Mouse (Mus musculus): Measurements from ENCODE around the gene Map7.

The Map7 gene

DNA sequence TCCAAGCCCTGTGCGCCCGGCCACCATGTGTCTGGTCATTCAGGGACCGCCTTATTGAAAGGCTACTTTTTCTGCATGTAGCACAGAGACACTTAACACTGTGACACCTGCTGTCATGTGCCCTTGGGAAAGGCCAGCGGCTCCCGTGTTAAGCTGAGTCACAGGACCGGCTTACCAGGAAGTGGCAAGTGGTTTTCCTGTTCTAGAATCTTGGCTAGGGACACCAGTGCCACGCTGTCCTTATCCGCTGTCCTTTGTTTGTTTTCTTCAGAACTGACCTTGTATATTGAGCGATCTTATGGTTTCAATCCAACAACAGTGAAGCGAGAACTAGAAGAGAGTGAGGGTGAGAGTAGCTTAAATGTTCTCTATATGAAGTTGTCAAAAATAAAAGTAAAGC, 85.2 kb downstream of the Map7 start:
- CTCF ChIA-PET: no interaction called here

DNA sequence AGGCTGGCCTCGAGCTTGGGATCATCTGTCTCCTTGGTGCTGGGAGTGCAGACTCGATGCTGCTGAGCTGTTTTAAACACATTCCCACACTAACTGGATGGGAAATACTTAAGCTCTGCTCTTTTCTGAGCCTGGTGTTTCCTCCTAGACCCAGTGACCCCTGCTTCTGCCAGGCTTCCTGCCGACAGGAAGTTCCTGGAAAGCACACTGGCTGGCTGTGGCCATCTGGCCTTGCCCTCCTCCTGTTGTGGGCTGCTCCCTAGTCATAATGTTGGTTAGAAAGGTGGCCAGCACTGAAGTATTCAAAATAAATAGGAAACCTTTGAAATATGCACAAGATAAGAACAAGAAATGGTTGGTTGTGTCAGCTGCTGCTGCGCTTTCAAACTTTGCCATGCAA, 86.2 kb downstream of the Map7 start:
- CTCF ChIA-PET: no interaction called here

DNA sequence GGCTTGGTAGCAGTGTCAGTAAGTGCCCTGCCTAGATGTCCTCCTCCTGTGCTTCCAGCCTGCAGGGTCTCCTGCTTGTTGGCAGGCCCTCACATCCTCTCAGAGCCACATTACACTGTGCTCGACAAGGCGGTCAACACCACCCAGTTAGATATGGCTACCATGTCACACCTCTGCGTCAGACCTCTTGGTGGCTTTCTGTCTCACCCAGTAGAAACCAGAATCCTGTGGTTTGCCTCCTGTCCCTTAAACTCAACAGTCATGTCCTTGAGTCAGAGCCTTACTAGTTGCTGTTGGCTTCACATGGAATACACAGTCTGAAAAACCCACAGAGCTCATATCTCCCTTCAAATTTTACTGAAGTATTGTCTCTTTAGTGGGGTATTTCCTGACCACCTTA, 87.4 kb downstream of the Map7 start:
- CTCF ChIA-PET: no interaction called here

DNA sequence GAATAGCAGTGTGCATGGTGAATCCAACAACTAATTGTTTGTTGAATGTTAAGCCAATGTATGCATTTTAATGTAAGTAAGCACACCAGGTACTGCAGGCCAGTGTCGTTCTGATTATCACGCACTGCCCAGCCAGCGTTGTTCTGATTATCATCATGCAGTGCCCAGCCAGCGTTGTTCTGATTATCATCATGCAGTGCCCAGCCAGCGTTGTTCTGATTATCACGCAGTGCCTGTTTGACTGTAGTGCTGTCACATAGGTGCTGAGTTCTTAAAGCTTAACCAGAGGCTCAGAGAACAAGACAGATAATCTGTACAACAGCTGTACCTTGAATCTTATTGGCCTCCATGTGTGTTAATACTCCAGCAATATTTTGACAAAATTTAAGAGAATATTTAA, 88.0 kb downstream of the Map7 start:
- CTCF ChIA-PET: no interaction called here

DNA sequence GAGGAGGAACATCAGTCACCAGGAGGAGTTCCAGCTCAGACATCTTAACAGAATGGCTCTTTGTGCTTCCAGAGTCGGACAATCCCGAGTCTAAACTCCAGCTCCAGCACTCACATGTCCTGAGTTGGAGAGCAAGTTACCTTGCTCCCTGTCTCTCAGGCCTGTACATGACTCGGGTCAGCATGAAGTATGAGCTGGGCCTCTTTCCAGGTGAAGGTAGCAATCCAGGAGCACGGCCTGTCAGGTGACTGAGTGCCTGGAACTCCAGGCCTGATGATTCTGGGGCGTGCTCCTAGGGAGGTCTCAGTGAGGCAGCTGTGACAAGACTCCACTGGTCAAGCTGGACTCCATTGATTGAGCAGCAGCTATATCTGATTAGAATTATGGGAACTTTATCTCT, 90.0 kb downstream of the Map7 start:
- CTCF ChIA-PET: interaction anchor here (0.5 kb wide), 1 partner anchor 22 kb away, joined by 3 read pairs; no protein-coding TSS in a partner anchor

DNA sequence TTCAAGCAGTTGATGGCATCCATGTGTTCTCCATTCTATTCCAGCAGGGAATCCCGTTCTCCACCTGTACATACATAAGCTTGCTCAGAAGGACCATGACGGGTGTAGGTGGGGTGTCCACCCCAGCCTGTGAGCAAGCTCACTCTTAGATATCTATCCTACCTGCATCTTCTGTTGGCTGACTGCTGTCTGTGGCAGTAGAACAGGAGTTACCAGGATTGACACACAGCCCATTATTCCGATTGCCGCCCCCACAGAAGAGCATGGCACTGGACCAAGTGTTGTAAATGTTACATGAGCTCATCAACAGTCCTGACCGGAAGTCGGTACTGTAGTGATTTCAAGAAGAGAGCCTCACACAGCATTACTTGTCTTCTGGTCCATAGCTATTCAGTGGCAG, 92.6 kb downstream of the Map7 start:
- CTCF ChIA-PET: no interaction called here

- CTCF ChIA-PET: interaction anchor here (0.5 kb wide), 1 partner anchor 48 kb away, joined by 7 read pairs; no protein-coding TSS in a partner anchor
Measured at GRCm38 (mm10) chr10:20243321-20243720, 95.0 kb downstream of the Map7 start.

- CTCF ChIA-PET: no interaction called here
Measured at GRCm38 (mm10) chr10:20245082-20245481, 96.8 kb downstream of the Map7 start.

- CTCF ChIA-PET: no interaction called here
Measured at GRCm38 (mm10) chr10:20249091-20249490, 100.8 kb downstream of the Map7 start.

DNA sequence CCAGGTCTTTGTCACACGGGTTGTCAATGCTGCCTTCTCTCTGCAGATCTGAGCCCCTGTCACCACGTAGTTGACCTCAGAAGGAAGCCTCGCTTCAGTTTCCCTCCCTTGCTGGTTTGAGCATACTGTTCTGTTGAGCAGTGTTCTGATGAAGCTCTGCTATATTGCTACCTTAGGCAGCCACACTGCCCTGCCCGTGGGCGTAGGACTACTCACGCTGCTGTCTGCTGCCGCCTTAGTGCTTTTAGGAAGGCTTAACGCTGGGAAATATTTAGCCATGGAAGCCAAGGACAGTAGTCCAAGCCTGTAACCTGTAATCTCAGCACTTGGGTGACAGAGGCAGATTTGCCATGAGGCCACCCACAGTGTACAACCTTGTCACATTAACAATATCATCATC, 107.3 kb downstream of the Map7 start:
- CTCF ChIA-PET: no interaction called here

DNA sequence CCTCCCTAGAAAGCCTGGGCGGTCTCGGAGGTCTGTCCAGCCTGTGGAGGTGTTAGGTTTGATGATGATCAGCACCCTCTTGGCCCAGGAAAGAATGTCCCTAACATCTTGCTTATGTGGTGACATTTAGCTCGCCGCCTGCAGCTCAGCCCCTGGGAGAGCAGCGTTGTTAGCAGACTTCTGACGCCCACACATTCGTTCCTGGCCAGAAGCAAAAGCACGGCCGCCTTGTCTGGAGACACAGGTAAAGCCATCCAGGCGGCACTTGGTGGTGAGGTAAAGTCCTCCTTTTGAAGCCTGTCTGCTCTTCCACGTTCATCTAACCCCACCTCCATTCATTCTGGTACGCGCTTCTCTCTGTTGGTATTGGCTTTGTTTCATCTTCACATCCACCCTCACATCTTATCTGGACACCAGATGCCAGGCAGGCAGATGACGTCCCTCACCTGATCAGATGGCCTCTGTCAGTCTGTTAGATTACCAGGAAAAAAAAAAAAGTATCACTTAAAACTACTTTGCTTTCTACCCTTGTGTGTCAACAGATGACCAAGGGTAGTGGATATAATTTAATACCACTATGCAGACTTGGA, 108.9 kb downstream of the Map7 start:
- CTCF ChIA-PET: no interaction called here

GRCm38 (mm10) chr10:20257721-20258720, 109.8 kb downstream of the Map7 start:
- CTCF ChIA-PET: no interaction called here

DNA sequence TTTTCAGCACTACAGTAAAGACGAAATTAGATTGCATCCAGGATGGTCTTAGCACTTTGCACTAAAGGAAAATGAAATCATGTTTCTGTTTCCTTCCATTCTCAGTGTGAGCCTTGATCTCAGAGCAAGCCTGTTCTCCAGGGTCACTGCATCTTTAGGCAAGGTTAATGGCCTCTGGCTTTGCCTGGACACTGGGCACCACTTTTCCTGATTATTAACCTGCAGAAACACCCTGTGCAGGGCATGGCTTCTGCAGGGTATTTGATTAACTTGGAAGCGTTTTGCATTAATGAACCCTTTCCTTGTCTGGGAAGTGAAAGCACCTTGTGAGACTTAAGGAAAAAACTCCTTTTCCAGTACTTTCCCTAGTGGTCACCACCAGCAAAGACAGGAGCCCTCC, 111.2 kb downstream of the Map7 start:
- CTCF ChIA-PET: interaction anchor here (0.7 kb wide), 1 partner anchor 21 kb away, joined by 3 read pairs; no protein-coding TSS in a partner anchor

- CTCF ChIA-PET: interaction anchor here (0.6 kb wide), 1 partner anchor 1078 kb away, joined by 5 read pairs; no protein-coding TSS in a partner anchor
Measured at GRCm38 (mm10) chr10:20262896-20263295, 114.6 kb downstream of the Map7 start.

DNA sequence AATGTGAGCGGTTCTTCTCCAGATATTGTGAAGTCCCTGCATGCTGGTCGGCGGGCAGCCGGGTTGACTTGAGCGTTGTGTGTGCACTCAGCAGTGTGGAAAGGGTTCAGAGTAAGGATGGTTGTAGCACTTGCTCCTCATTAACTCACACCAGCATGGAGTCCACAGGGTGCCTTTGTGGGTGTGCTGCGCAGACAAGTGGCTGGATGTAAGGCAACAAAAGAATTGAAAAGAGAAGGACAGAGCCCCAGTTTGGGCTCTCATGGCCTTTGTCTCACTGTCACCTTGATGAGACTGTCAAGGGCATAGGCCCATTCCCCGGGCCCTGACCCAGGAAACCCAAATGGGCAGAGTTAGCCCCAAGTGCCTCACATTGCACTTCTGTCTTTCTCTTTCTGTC, 116.2 kb downstream of the Map7 start:
- CTCF ChIA-PET: no interaction called here

GRCm38 (mm10) chr10:20267032-20267431, 118.8 kb downstream of the Map7 start:
- CTCF ChIA-PET: no interaction called here

DNA sequence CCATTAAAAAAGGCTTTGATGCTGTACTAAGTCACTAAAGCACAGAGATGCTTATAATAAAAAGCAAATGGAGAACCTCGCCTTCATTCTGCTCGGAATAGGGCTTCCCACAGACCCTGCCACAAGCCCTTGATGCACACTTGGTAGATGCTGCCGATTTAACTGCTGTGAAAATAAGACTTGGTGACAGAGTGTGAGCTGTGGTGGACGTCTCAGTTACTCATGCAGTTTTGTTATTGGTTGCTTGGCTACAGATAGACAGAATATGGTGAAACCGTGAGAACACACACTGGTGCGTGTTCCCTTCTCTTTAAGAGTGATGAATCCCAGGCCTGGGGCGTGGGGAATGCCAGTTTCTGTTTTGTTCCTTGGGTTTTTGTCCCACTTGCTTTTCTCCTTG, 120.7 kb downstream of the Map7 start:
- CTCF ChIA-PET: no interaction called here

- CTCF ChIA-PET: interaction anchor here (0.5 kb wide), 1 partner anchor 234 kb away, joined by 4 read pairs; no protein-coding TSS in a partner anchor
Measured at GRCm38 (mm10) chr10:20272380-20272779, 124.1 kb downstream of the Map7 start.

DNA sequence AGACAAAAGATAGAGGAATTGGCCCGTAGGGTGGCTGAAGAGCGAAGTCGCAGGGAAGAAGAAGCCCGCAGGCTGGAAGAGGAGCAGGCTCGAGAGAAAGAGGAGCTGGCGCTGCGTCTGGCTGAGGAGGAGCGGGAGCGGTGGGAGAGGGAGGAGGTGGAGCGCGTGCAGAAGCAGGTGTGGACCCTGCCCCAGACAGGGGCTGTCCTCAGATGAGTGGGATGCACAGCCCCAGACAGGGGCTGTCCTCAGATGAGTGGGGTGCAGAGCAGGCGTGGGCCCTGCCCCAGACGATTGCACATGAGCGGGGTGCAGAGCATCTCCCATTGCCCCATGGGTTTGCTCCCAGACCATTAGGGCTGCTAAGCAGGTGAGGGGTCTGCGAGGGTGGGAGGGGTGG, 125.0 kb downstream of the Map7 start:
- CTCF ChIA-PET: no interaction called here

- CTCF ChIA-PET: no interaction called here
Measured at GRCm38 (mm10) chr10:20274022-20274421, 125.8 kb downstream of the Map7 start.

- CTCF ChIA-PET: no interaction called here
Measured at GRCm38 (mm10) chr10:20281456-20281855, 133.2 kb downstream of the Map7 start.

DNA sequence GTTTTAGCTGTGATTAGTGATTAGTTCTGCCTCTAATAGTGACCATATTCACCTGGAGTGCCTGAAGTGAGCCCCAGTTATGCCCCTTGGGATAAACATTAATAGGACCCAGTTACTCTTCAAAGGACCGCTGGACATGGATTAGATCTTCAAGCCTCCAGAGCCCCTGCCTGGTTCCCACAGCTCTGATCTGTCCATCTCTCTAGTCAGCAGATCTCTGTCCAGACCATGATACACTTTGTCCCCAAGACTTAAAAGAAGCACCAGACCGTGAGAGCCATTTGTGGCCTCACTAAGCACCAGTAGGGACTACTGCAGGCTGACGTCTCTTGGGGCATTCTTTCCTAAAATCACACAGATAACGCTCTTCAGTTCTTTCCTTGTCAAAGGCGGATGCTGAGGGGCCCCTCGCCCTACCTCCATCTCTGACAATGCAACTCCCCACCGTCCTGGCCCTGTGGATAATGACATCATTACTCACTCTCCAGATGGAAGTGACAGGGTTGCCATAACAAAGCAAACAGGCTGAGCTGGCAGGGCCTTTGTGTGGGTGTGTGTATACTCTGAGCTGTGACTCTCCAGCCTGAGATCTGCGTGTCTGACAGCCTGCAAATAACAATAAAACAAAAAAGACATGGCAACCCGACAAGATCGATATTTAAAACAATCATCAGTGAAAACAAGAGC, 137.2 kb downstream of the Map7 start:
- CTCF ChIA-PET: interaction anchor here (0.5 kb wide), 1 partner anchor 35 kb away, joined by 3 read pairs; no protein-coding TSS in a partner anchor
